17 mouse cellular contexts compared by ENCODE assay signal in genomic region chr10:95667371-95668030, GRCm38 (mm10). TPM values are rescaled to one million over a fixed set of nuclear protein-coding genes. Genes with fewer than 3 reads are reported as not detected.
"Had no signal": no experiment of that assay in that cellular context is flagged by ENCODE, and none has a peak within 500 bp of the region (broad histone marks: within the 10 kb centered on the region; RNA-seq: fewer than 3 reads in every experiment).

No protein-coding gene starts in this region.

- H3K36me3 ChIP-seq: limb, embryonic 10.5 days; midbrain, embryonic 15.5 days; neural tube, embryonic 12.5 days had no signal

- DNase-seq: lung, postnatal 36 days; thymus, adult 18-20 months; thymus, postnatal 14 days had no signal

- H3K9ac ChIP-seq: midbrain, embryonic 15.5 days; neural tube, embryonic 12.5 days had no signal

- H3K4me2 ChIP-seq: liver, embryonic 11.5 days; midbrain, embryonic 15.5 days; neural tube, embryonic 12.5 days had no signal

- H3K4me3 ChIP-seq: left cerebral cortex, adult 2 months; limb, embryonic 10.5 days; midbrain, embryonic 15.5 days; neural tube, embryonic 12.5 days had no signal

- H3K27me3 ChIP-seq: midbrain, embryonic 15.5 days; neural tube, embryonic 12.5 days had no signal

- H3K27ac ChIP-seq: left cerebral cortex, adult 2 months; limb, embryonic 10.5 days; midbrain, embryonic 15.5 days; neural tube, embryonic 12.5 days had no signal

- ATAC-seq: intestine, postnatal 0 days; midbrain, embryonic 15.5 days had no signal

- H3K4me1 ChIP-seq: midbrain, embryonic 15.5 days; neural tube, embryonic 12.5 days had no signal

- H3K9me3 ChIP-seq: limb, embryonic 10.5 days; midbrain, embryonic 15.5 days; neural tube, embryonic 12.5 days had no signal

RNA-seq across cellular contexts. Expression of gene Anapc15-ps, which starts 5.8 kb away (rescaled TPM):
- total RNA-seq: layer of hippocampus, postnatal 25 days; left cerebral cortex, adult 2 months; left cerebral cortex, postnatal 14 days; monocyte, adult 5-6 weeks; neutrophil, adult 5-6 weeks had no signal
- polyA plus RNA-seq: intestine, postnatal 0 days; kidney, embryonic 16.5 days; limb, embryonic 10.5 days; limb, embryonic 14.5 days; liver, embryonic 11.5 days; liver, embryonic 16.5 days; lung, embryonic 16.5 days; midbrain, embryonic 15.5 days; neural tube, embryonic 12.5 days had no signal
